Mouse (Mus musculus): ENCODE measurements at regions not wholly inside any gene's neighbourhood (a gene's known extent, or its start where the extent isn't known, plus 50 kb on each side); places are given as distances from the start of the nearest gene placed in this dataset.

GRCm38 (mm10) chr1:126922231-126922630 lies 91.6 kb upstream of the Nckap5 start:
- TF ChIP-seq POLR2A (IDR thresholded peaks at IDR 0.05; ENCODE audit: low read depth, low read length) (no peak), CTCF (IDR thresholded peaks at IDR 0.05; ENCODE audit: extremely low read depth, insufficient read length, insufficient replicate concordance, low read depth, low read length) (no peak)

Data from small intestine, adult 2 months (tissue).